1 mouse cellular context compared by ENCODE assay signal in the genomic region with DNA sequence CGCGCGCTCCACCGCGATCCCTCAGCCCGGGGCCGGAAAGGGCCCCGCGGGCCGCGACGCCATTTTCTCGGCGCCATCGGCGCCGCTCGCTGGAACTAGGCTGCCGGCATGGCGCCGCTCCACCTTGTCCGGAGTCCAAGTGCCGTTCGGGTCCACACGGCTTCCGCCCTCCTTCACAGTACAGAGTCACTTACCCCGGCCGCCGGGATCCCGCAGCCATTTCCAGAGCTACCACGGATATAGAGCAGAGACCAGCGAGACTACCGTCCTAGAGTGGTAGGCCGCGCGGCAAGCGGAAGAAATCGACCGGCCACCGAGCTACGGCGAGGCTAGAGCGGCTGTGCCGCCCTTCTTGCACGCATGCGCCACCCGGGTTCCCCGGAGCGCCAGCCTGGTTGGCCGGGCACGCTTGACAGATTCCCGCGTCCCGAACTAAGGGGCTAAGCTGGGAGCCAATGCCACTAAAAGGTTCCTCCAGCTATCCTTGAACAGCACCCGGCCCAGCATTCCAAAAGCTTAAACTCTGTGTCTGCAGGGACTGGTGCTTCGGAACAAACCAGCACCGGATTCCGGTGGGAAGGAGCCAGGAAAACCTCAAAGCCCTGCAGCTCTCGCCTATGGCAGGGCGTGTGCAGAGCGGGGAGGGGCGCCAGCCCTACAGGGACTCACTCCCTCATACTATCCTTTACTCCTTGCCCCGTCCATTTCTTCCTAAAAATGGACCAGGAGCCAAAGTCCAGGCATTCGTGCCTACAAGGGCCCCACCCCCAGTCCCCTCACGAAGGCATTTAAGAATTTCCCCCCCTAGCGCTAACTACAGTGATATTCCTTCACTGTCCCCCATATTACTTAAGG.
A peak's percentile ranks its signal among the peaks of the same experiment; 100 is the strongest.
TF ChIP-seq lines count a peak whose summit lies in the region.

No protein-coding gene starts in this region.

TF ChIP-seq in myocyte, 11 proteins besides CTCF, POLR2A, EP300 and RAD21 (continued from another document):
- TF ChIP-seq MYOG (IDR thresholded peaks at IDR 0.05; ENCODE audit: control insufficient read depth in 1 of 3, insufficient read depth in 1 of 3, insufficient read length in 2 of 3, low read depth in 2 of 3) (no peak), CEBPB (IDR thresholded peaks at IDR 0.05; ENCODE audit: insufficient read depth, poor library complexity, severe bottlenecking) (0 out of 2 replicates have a peak, but pooled peaks have one; percentile 10), MAX (IDR thresholded peaks at IDR 0.05; ENCODE audit: low read depth) (no peak), POLR2AphosphoS2 (IDR thresholded peaks at IDR 0.05; ENCODE audit: insufficient read length, low read depth) (peak; percentile 77), E2F4 (IDR thresholded peaks at IDR 0.05; ENCODE audit: insufficient read depth) (no peak)
